ENCODE assay signal across 14 mouse cellular contexts in genomic region chr8:51764204-51764603, GRCm38 (mm10).
"Had no signal": no experiment of that assay in that cellular context is flagged by ENCODE, and none has a peak within 500 bp of the region (broad histone marks: within the 10 kb centered on the region; RNA-seq: fewer than 3 reads in every experiment).

No protein-coding gene starts in this region.

- H3K4me1 ChIP-seq: megakaryocyte, embryonic 14.5 days; midbrain, embryonic 13.5 days; midbrain, embryonic 15.5 days; neural tube, embryonic 12.5 days; stomach, embryonic 15.5 days had no signal

- H3K27ac ChIP-seq: liver, embryonic 14.5 days; midbrain, embryonic 13.5 days; midbrain, embryonic 15.5 days; neural tube, embryonic 12.5 days; stomach, embryonic 15.5 days; stomach, postnatal 0 days had no signal

- H3K27me3 ChIP-seq: megakaryocyte, embryonic 14.5 days; midbrain, embryonic 13.5 days; midbrain, embryonic 15.5 days; neural tube, embryonic 12.5 days; stomach, embryonic 15.5 days had no signal

- H3K4me3 ChIP-seq: megakaryocyte, embryonic 14.5 days; midbrain, embryonic 13.5 days; midbrain, embryonic 15.5 days; neural tube, embryonic 12.5 days; stomach, embryonic 15.5 days had no signal

- DNase-seq: lung, adult 18-20 months; lung, embryonic 14.5 days; lung, postnatal 10 days; lung, postnatal 4 days; right cerebral cortex, postnatal 14 days; thymus, adult 2 months; thymus, postnatal 25 days had no signal

- ATAC-seq: midbrain, embryonic 13.5 days; midbrain, embryonic 15.5 days had no signal

- H3K9ac ChIP-seq: liver, embryonic 14.5 days; lung, embryonic 14.5 days; midbrain, embryonic 13.5 days; midbrain, embryonic 15.5 days; neural tube, embryonic 12.5 days; stomach, embryonic 15.5 days had no signal

- H3K36me3 ChIP-seq: midbrain, embryonic 13.5 days; midbrain, embryonic 15.5 days; neural tube, embryonic 12.5 days; stomach, embryonic 15.5 days had no signal

- H3K9me3 ChIP-seq: megakaryocyte, embryonic 14.5 days; midbrain, embryonic 13.5 days; midbrain, embryonic 15.5 days; neural tube, embryonic 12.5 days; stomach, embryonic 15.5 days had no signal

- H3K4me2 ChIP-seq: lung, embryonic 14.5 days; midbrain, embryonic 13.5 days; midbrain, embryonic 15.5 days; neural tube, embryonic 12.5 days; stomach, embryonic 15.5 days had no signal
